Mouse (Mus musculus) kidney, adult 11 months (tissue): Measurements from ENCODE around the gene Eif4a2.

Experiments
- DNase-seq: peaks from one replicate; pipeline ENCODE4 v3.0.0; 2022

Gene Eif4a2

GRCm38 (mm10) chr16:23145211-23145610 is 38.0 kb downstream of the Eif4a2 start:
- no peak for DNase-seq

GRCm38 (mm10) chr16:23146280-23146679 is 39.0 kb downstream of the Eif4a2 start, which contains the start of gene Adipoq:
Gene Adipoq (plus strand): TSS chr16:23146536.
- no peak for DNase-seq

GRCm38 (mm10) chr16:23148936-23149335 is 41.7 kb downstream of the Eif4a2 start:
- DNase-seq, result no peak

- no peak for DNase-seq
Observed at GRCm38 (mm10) chr16:23149396-23149795, 42.2 kb downstream of the Eif4a2 start.

GRCm38 (mm10) chr16:23151423-23151822 is 44.2 kb downstream of the Eif4a2 start:
- DNase-seq, result peak; percentile 49

- DNase-seq, result no peak
Observed at GRCm38 (mm10) chr16:23154261-23154660, 47.0 kb downstream of the Eif4a2 start.

GRCm38 (mm10) chr16:23157013-23157412 is 49.8 kb downstream of the Eif4a2 start:
- no peak for DNase-seq

GRCm38 (mm10) chr16:23158292-23158691 is 51.0 kb downstream of the Eif4a2 start:
- no peak for DNase-seq

- DNase-seq, result no peak
Observed at GRCm38 (mm10) chr16:23158957-23159356, 51.7 kb downstream of the Eif4a2 start.

GRCm38 (mm10) chr16:23159749-23160148 is 52.5 kb downstream of the Eif4a2 start:
- no peak for DNase-seq

GRCm38 (mm10) chr16:23162116-23162515 is 54.9 kb downstream of the Eif4a2 start:
- no peak for DNase-seq
